Mouse (Mus musculus): ENCODE data around the gene Cwc25. TPM values are rescaled to one million over a fixed set of nuclear protein-coding genes. Genes with fewer than 3 reads are reported as not detected.

The Cwc25 gene
- polyA plus RNA-seq, 1 experiment from 2014 or later: 18.0 TPM

DNA sequence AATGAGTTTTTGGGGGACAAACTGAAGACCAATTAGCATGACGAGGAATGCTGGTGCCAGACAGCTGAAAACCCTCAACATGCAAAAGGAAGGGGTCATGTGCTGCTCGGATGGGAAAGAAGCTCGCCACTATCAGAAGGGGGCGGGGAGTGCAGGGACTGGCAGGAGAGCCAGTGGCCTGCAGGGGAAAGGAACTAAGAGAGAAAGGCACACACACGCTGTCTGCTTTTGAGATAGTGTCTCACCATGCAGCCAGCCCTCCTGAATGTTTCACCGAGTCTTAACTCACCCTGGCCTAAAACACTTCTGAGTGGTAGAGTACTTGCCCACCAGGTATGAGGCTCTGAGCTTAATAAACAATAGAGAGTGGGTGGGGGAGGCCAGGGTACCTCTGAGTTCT, 7.4 kb downstream of the Cwc25 start:
- WGBS: 86% methylated on average over 6 of the region's 6 CpGs
- no peak overlapping the region for H3K27ac ChIP-seq
- no peaks in the 10 kb centered on the region for H3K27me3 ChIP-seq
- peak overlapping the region; percentile 13; the same call in 1 of the 2 replicates for H3K9ac ChIP-seq
- no peaks in the 10 kb centered on the region for H3K9me3 ChIP-seq (replicated peaks)
- peaks cover 84% of the 10 kb centered on the region for H3K36me3 ChIP-seq (ENCODE audit: poor library complexity, severe bottlenecking)
- no peak overlapping the region for H3K4me3 ChIP-seq
- no peak for ATAC-seq
- no peak overlapping the region for H3K4me2 ChIP-seq
- no peaks in the 10 kb centered on the region for H3K4me1 ChIP-seq

GRCm38 (mm10) chr11:97758125-97758524, 8.2 kb downstream of the Cwc25 start:
- 95% methylated on average over 1 of the region's 1 CpGs for WGBS
- no peaks in the 10 kb centered on the region for H3K9me3 ChIP-seq (replicated peaks)
- ATAC-seq: no peak

DNA sequence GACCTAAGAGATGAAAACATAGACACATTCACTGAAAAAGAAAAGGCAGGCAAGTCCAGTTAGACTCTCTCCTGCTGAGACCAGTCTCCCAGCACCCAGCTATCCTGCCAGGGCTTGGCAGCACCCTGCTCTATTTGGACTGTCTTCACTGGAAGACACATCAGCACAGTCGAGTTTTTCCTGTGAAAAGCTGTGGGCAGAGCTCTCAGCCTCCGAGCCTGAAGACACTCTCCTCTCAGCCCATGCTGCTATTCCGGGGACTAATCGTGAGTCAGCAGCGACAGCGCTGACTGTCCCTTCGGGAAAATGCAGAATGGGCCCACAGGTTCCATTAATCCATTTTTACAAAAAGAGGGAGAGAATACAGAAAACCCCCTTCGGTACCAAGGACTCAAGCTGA, 13.1 kb downstream of the Cwc25 start:
- H3K36me3 ChIP-seq (ENCODE audit: poor library complexity, severe bottlenecking): peaks cover 92% of the 10 kb centered on the region
- no peak overlapping the region for H3K4me3 ChIP-seq
- WGBS: 93% methylated on average over 8 of the region's 8 CpGs
- no peaks in the 10 kb centered on the region for H3K27me3 ChIP-seq
- no peak overlapping the region for H3K9ac ChIP-seq
- H3K9me3 ChIP-seq (replicated peaks): no peaks in the 10 kb centered on the region
- no peak overlapping the region for H3K27ac ChIP-seq
- H3K4me1 ChIP-seq: no peaks in the 10 kb centered on the region
- ATAC-seq: no peak
- H3K4me2 ChIP-seq: no peak overlapping the region

More at GRCm38 (mm10) chr11:97758125-97758524, 8.2 kb downstream of the Cwc25 start:
- no peak overlapping the region for H3K27ac ChIP-seq
- no peaks in the 10 kb centered on the region for H3K4me1 ChIP-seq
- no peak overlapping the region for H3K4me3 ChIP-seq
- peaks cover 86% of the 10 kb centered on the region for H3K36me3 ChIP-seq (ENCODE audit: poor library complexity, severe bottlenecking)
- H3K4me2 ChIP-seq: no peak overlapping the region
- no peak overlapping the region for H3K9ac ChIP-seq
- H3K27me3 ChIP-seq: no peaks in the 10 kb centered on the region

- no peak overlapping the region for H3K9ac ChIP-seq
- no peak for ATAC-seq
- H3K27ac ChIP-seq: no peak overlapping the region
- no peaks in the 10 kb centered on the region for H3K9me3 ChIP-seq (replicated peaks)
- H3K36me3 ChIP-seq (ENCODE audit: poor library complexity, severe bottlenecking): peaks cover 72% of the 10 kb centered on the region
- WGBS: 88% methylated on average over 5 of the region's 5 CpGs
- no peaks in the 10 kb centered on the region for H3K27me3 ChIP-seq
- no peak overlapping the region for H3K4me3 ChIP-seq
- H3K4me2 ChIP-seq: no peak overlapping the region
- peaks cover 5% of the 10 kb centered on the region for H3K4me1 ChIP-seq
These were observed 17.9 kb downstream of the Cwc25 start for GRCm38 (mm10) chr11:97748496-97748895.

GRCm38 (mm10) chr11:97747773-97748172, 18.6 kb downstream of the Cwc25 start:
- H3K27ac ChIP-seq: no peak overlapping the region
- H3K27me3 ChIP-seq: no peaks in the 10 kb centered on the region
- H3K36me3 ChIP-seq (ENCODE audit: poor library complexity, severe bottlenecking): peaks cover 65% of the 10 kb centered on the region
- no peak overlapping the region for H3K9ac ChIP-seq
- 89% methylated on average over 8 of the region's 8 CpGs for WGBS
- H3K4me3 ChIP-seq: no peak overlapping the region
- no peaks in the 10 kb centered on the region for H3K9me3 ChIP-seq (replicated peaks)
- no peak for ATAC-seq
- peaks cover 12% of the 10 kb centered on the region for H3K4me1 ChIP-seq
- H3K4me2 ChIP-seq: no peak overlapping the region

GRCm38 (mm10) chr11:97745331-97745721, 21.0 kb downstream of the Cwc25 start:
- Histone ChIP-seq H3K4me1 (peaks cover 25% of the 10 kb centered on the region), H3K4me2 (peak overlapping the region; percentile 57), H3K27ac (no peak overlapping the region; the same call in 1 of the 2 replicates), H3K4me3 (peak overlapping the region; percentile 77), H3K36me3 (ENCODE audit: poor library complexity, severe bottlenecking) (peaks cover 42% of the 10 kb centered on the region), H3K27me3 (no peaks in the 10 kb centered on the region), H3K9me3 (replicated peaks) (no peaks in the 10 kb centered on the region), H3K9ac (no peak overlapping the region; the same call in 1 of the 2 replicates)
- 13% methylated on average over 13 of the region's 13 CpGs for WGBS
- ATAC-seq: no peak

DNA sequence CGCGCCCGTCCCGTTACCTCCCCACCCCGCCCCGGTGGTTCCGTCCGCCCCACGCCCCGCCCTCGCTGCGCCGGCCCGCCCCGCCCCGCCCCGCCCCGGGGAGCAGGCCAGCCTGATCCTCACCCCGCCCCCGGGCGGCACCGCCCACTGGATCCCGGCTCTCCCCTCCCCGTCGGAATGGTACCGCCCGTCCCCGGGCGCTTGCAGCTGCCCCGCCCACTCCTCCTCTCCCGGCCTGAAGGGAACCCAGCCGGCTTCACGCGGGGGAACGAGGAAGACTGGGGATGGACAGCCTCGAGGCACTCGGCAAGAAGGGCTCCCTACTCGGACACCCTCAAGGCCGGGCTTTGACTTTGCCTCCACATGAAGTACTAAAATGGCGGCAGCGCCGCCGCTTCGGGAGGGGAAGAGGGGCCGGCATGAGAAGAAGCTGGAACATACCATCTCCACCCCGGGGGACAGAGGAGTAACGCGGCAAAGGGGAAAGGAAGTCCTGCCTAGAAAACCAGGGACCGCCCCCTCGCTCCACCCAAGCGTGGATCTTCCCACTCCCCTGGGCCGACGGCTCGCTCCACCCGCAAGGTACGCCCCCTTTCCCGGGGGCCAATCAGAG, 21.5 kb downstream of the Cwc25 start:
- H3K9me3 ChIP-seq (replicated peaks): no peaks in the 10 kb centered on the region
- H3K27me3 ChIP-seq: no peaks in the 10 kb centered on the region
- H3K27ac ChIP-seq: peak overlapping the region; percentile 95
- H3K36me3 ChIP-seq (ENCODE audit: poor library complexity, severe bottlenecking): peaks cover 38% of the 10 kb centered on the region
- peak overlapping the region; percentile 89 for H3K9ac ChIP-seq
- H3K4me2 ChIP-seq: peak overlapping the region; percentile 73
- under 1% methylated on average over 37 of the region's 57 CpGs for WGBS
- peak overlapping the region; percentile 77 for H3K4me3 ChIP-seq
- peaks cover 30% of the 10 kb centered on the region for H3K4me1 ChIP-seq
- peak; percentile 97 for ATAC-seq

GRCm38 (mm10) chr11:97744063-97744717, 22.2 kb downstream of the Cwc25 start, which contains the start of gene Pip4k2b:
Pip4k2b (minus strand) TSS chr11:97744704.
- Histone ChIP-seq H3K27me3 (no peaks in the 10 kb centered on the region), H3K9me3 (replicated peaks) (no peaks in the 10 kb centered on the region), H3K36me3 (ENCODE audit: poor library complexity, severe bottlenecking) (peaks cover 31% of the 10 kb centered on the region), H3K4me1 (peaks cover 30% of the 10 kb centered on the region), H3K4me2 (peak within 1 kb of the TSS; percentile 73), H3K27ac (peak within 1 kb of the TSS; percentile 95), H3K9ac (peak within 1 kb of the TSS; percentile 89), H3K4me3 (peak within 1 kb of the TSS; percentile 77)
- ATAC-seq: peak; percentile 34
- under 1% methylated on average over 40 of the region's 63 CpGs for WGBS

DNA sequence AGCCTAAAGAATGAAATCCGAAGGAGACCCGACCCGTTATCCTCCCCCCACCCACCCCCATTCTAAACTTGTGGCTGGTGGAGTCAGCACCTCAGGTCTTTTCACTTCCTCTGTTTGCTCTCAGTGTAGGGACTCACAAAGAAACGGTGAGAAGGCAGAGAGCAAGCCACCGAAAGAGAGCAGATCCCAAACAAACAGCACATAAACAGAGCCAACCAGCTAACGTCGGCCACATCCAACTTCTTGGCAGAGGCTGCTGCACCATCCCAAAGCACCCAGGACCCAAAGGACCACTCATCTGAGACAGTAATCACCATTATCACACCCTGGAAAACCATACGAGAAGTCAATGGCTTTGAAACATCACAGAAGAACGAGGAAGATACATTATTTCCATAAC, 22.9 kb downstream of the Cwc25 start:
- Histone ChIP-seq H3K4me1 (peaks cover 30% of the 10 kb centered on the region), H3K36me3 (ENCODE audit: poor library complexity, severe bottlenecking) (peaks cover 26% of the 10 kb centered on the region), H3K9ac (peak overlapping the region; percentile 89), H3K27ac (no peak overlapping the region), H3K4me3 (peak overlapping the region; percentile 77), H3K27me3 (no peaks in the 10 kb centered on the region), H3K4me2 (peak overlapping the region; percentile 73), H3K9me3 (replicated peaks) (no peaks in the 10 kb centered on the region)
- ATAC-seq: no peak
- 46% methylated on average over 9 of the region's 9 CpGs for WGBS

- Histone ChIP-seq H3K4me2 (peak overlapping the region; percentile 73), H3K4me3 (peak overlapping the region; percentile 77), H3K4me1 (peaks cover 30% of the 10 kb centered on the region), H3K9me3 (replicated peaks) (no peaks in the 10 kb centered on the region), H3K9ac (0 out of 2 replicates have a peak overlapping the region, but pooled peaks have one; percentile 89), H3K36me3 (ENCODE audit: poor library complexity, severe bottlenecking) (peaks cover 18% of the 10 kb centered on the region), H3K27me3 (no peaks in the 10 kb centered on the region), H3K27ac (no peak overlapping the region)
- ATAC-seq: no peak
- 77% methylated on average over 9 of the region's 9 CpGs for WGBS
These were observed 23.8 kb downstream of the Cwc25 start for GRCm38 (mm10) chr11:97742591-97742990.

DNA sequence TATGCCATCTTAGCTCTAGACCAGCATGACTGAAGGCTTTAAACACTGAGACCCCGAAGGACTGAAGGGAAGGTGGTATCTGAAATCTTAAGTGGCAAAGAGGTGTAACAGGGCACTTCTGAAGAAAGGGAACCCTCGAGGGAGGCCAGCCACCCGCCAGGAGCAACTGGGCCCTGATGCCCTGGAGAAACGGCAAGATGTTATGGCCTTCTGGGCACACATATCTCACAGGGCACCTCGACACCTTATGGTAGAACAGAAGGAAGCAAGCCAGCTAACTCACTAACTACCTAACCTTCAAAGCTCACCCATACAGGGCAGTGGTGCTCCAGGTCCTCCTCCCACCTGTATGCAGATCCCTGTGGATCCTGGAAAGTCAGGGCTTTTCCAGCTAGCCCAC, 24.2 kb downstream of the Cwc25 start:
- 92% methylated on average over 5 of the region's 5 CpGs for WGBS
- Histone ChIP-seq H3K36me3 (ENCODE audit: poor library complexity, severe bottlenecking) (peaks cover 13% of the 10 kb centered on the region), H3K27ac (no peak overlapping the region), H3K9me3 (replicated peaks) (no peaks in the 10 kb centered on the region), H3K4me2 (peak overlapping the region; percentile 73), H3K9ac (0 out of 2 replicates have a peak overlapping the region, but pooled peaks have one; percentile 89), H3K27me3 (no peaks in the 10 kb centered on the region), H3K4me3 (no peak overlapping the region), H3K4me1 (peaks cover 30% of the 10 kb centered on the region)
- no peak for ATAC-seq

- no peaks in the 10 kb centered on the region for H3K27me3 ChIP-seq
- H3K4me3 ChIP-seq: no peak overlapping the region
- no peaks in the 10 kb centered on the region for H3K36me3 ChIP-seq (ENCODE audit: poor library complexity, severe bottlenecking)
- WGBS: 42% methylated on average over 7 of the region's 7 CpGs
- H3K9ac ChIP-seq: 0 out of 2 replicates have a peak overlapping the region, but pooled peaks have one; percentile 0
- H3K9me3 ChIP-seq (replicated peaks): no peaks in the 10 kb centered on the region
- no peak overlapping the region for H3K27ac ChIP-seq
- H3K4me1 ChIP-seq: peaks cover 30% of the 10 kb centered on the region
- no peak for ATAC-seq
- H3K4me2 ChIP-seq: no peak overlapping the region
These were observed 26.2 kb downstream of the Cwc25 start for GRCm38 (mm10) chr11:97740190-97740589.
